Mouse (Mus musculus) forebrain, embryonic 10.5 days (tissue): ENCODE data around the gene Tuba1c. TPM values are rescaled to one million over a fixed set of nuclear protein-coding genes. Genes with fewer than 3 reads are reported as not detected.
A peak's percentile ranks its signal among the peaks of the same experiment; 100 is the strongest.

ENCODE experiments used
- DNase-seq: peaks from one replicate; pipeline ENCODE4 v3.0.0-alpha.2; 2017; ENCODE audit warnings: low spot score; ENCODE audit errors: extremely low spot score
- H3K27ac ChIP-seq: fragments of 300-500 bp; sonication (generic); 2 replicates; pipeline ENCODE4 v1.5.1; 2016; ENCODE audit warnings: mild to moderate bottlenecking
- H3K27me3 ChIP-seq: fragments of 300-500 bp; sonication (generic); 2 replicates; pipeline ENCODE4 v1.6.1; 2016; ENCODE audit warnings: mild to moderate bottlenecking; ENCODE audit not compliant: poor library complexity, severe bottlenecking
- H3K36me3 ChIP-seq: fragments of 300-500 bp; sonication (generic); replicated peaks from 2 replicates; pipeline ENCODE4 v1.6.1; 2016; ENCODE audit warnings: mild to moderate bottlenecking, moderate library complexity
- H3K4me1 ChIP-seq: fragments of 300-500 bp; sonication (generic); 2 replicates; pipeline ENCODE4 v1.6.1; 2016
- H3K4me3 ChIP-seq: fragments of 300-500 bp; sonication (generic); 2 replicates; pipeline ENCODE4 v1.5.1; 2016; ENCODE audit warnings: mild to moderate bottlenecking, moderate library complexity
- H3K9me3 ChIP-seq: fragments of 300-500 bp; sonication (generic); 2 replicates; pipeline ENCODE4 v1.6.1; 2016; ENCODE audit warnings: mild to moderate bottlenecking, moderate library complexity
- WGBS: fragments of 180-500 bp; shearing (Covaris S2); methylation state at CpG from one replicate; pipeline ENCODE4 v1.1.7; 2016; 5-methylcytosine and 5-hydroxymethylcytosine counted together
- polyA plus RNA-seq: library from polyadenylated mRNA; unstranded; fragments of >200 nt; fragmentation: Nextera tagmentation; extraction: Ambion mirVana; gene quantifications from 2 replicates; pipeline ENCODE4 v1.2.1, GENCODE M21; 2016

Tuba1c gene
- 160 and 171 TPM in 2 replicates for polyA plus RNA-seq

DNA sequence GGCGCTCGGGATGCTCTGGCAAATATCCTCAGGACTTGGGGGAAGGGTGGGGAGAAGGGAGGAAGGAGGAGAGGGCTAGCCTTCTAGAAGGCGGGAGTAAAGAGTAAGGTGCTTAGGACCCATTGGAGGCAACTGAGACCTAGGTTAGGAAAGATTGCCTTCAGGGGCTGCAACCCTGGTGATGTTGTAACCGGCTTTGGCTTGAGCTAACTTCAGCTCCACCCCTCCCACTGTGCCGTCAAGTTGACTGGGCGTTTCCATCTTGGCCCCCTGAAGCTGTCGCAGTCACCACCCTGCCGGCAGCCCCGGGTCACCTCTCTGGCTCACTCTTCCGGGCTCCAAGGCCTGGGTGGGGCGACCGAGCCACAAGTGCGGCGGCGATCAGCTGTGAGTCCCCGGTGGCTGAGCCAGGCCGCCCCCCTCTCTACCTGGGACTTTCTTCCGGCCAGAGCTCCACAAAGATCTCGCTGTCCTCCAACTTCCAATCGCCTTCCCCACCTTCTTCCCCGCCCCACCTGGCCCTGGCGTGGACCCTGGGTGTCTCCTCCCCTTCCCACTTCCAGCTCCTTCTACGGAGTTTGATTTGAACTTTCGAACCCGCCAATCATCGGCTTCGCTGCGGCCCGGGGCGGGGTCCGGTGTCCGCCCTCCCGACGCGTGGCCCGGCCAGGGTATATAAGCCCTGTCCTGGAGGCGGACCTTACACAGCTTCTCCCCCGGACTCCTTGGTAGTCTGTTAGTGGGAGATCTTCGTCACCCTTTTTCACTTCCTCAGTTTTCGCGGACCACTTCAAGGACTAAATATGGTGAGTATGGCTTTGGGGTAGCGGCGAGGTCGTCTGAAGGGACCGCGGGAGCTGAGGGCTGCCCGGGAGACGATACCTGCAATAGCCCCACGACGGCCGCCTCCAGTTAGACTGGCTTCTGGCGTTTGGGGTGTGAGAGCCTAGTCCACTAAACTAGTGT is at the start of gene Tuba1c:
TSS of gene Tuba1c (plus strand) at position 273 of the 966 bp plus-strand sequence.
- Histone ChIP-seq H3K4me3 (peak within 1 kb of the TSS; percentile 62), H3K4me1 (peaks cover 49% of the 10 kb centered on the region)
- under 1% methylated on average over 52 of the region's 52 CpGs for WGBS

GRCm38 (mm10) chr15:98980012-98980614 is 49.6 kb upstream of the Tuba1c start:
- H3K4me3 ChIP-seq: no peak overlapping the region
- H3K27ac ChIP-seq: peak overlapping the region; percentile 36
- peaks cover 23% of the 10 kb centered on the region for H3K27me3 ChIP-seq
- no peaks in the 10 kb centered on the region for H3K9me3 ChIP-seq
- WGBS: 24% methylated on average over 7 of the region's 7 CpGs
- no peak for DNase-seq
- H3K4me1 ChIP-seq: peaks cover 76% of the 10 kb centered on the region
- no peaks in the 10 kb centered on the region for H3K36me3 ChIP-seq

More for the DNA sequence above, at the start of gene Tuba1c:
- Histone ChIP-seq H3K27ac (peak within 1 kb of the TSS; percentile 88), H3K27me3 (0 out of 2 replicates have a peak, but pooled peaks cover 5% of the 10 kb centered on the region), H3K36me3 (peaks cover 16% of the 10 kb centered on the region), H3K9me3 (no peaks in the 10 kb centered on the region)
- peak; percentile 90 for DNase-seq

DNA sequence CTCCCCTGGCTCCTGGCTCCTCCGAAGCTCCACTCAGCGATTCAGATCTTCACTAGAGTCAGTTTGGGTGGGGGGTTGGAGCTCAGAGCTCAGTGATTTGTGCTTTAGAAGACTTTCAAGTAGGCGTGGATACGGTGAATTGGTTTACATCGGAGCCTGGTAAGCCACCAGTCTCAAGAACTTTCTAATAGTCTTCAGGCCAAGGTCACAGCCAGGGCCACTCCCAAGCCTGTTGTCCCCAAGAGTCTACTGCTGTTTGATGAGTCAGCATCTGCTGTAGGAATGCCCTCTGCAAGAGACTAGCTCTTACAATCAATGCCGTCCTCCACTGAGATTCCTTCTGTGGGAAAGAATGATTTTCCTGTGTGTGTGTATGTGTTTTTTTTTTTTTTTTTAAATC is 47.6 kb upstream of the Tuba1c start:
- Histone ChIP-seq H3K4me3 (no peak overlapping the region), H3K4me1 (peaks cover 89% of the 10 kb centered on the region), H3K9me3 (no peaks in the 10 kb centered on the region), H3K36me3 (no peaks in the 10 kb centered on the region), H3K27me3 (peaks cover 23% of the 10 kb centered on the region), H3K27ac (peak overlapping the region; percentile 68; the same call in 1 of the 2 replicates)
- WGBS: 89% methylated on average over 6 of the region's 6 CpGs
- no peak for DNase-seq

- H3K9me3 ChIP-seq: no peaks in the 10 kb centered on the region
- H3K27ac ChIP-seq: peak overlapping the region; percentile 92
- peaks cover 22% of the 10 kb centered on the region for H3K27me3 ChIP-seq
- DNase-seq: peak; percentile 69
- 32% methylated on average over 16 of the region's 16 CpGs for WGBS
- H3K36me3 ChIP-seq: no peaks in the 10 kb centered on the region
- peak overlapping the region; percentile 51 for H3K4me3 ChIP-seq
- H3K4me1 ChIP-seq: peaks cover 89% of the 10 kb centered on the region
Measured at GRCm38 (mm10) chr15:98983431-98984081, 46.1 kb upstream of the Tuba1c start.

GRCm38 (mm10) chr15:98984681-98985080 is 45.0 kb upstream of the Tuba1c start:
- WGBS: 39% methylated on average over 6 of the region's 6 CpGs
- DNase-seq: no peak
- H3K4me1 ChIP-seq: peaks cover 93% of the 10 kb centered on the region
- no peaks in the 10 kb centered on the region for H3K36me3 ChIP-seq
- peak overlapping the region; percentile 92 for H3K27ac ChIP-seq
- peak overlapping the region; percentile 51 for H3K4me3 ChIP-seq
- H3K9me3 ChIP-seq: no peaks in the 10 kb centered on the region
- H3K27me3 ChIP-seq: peaks cover 29% of the 10 kb centered on the region

- DNase-seq: peak; percentile 69
- Histone ChIP-seq H3K27me3 (peaks cover 29% of the 10 kb centered on the region), H3K4me3 (peak overlapping the region; percentile 51), H3K4me1 (peaks cover 94% of the 10 kb centered on the region), H3K9me3 (no peaks in the 10 kb centered on the region), H3K27ac (peak overlapping the region; percentile 92), H3K36me3 (no peaks in the 10 kb centered on the region)
- whole genome bisulfite sequencing: 5% methylated on average over 29 of the region's 29 CpGs
Measured at GRCm38 (mm10) chr15:98985240-98985981, 44.3 kb upstream of the Tuba1c start.

GRCm38 (mm10) chr15:98985982-98986715 is 43.5 kb upstream of the Tuba1c start:
- H3K27me3 ChIP-seq: peaks cover 28% of the 10 kb centered on the region
- no peak for DNase-seq
- H3K9me3 ChIP-seq: no peaks in the 10 kb centered on the region
- WGBS: 24% methylated on average over 12 of the region's 12 CpGs
- no peaks in the 10 kb centered on the region for H3K36me3 ChIP-seq
- peak overlapping the region; percentile 51 for H3K4me3 ChIP-seq
- peaks cover 99% of the 10 kb centered on the region for H3K4me1 ChIP-seq
- peak overlapping the region; percentile 92 for H3K27ac ChIP-seq

- Histone ChIP-seq H3K27me3 (peaks cover 18% of the 10 kb centered on the region), H3K4me3 (peak overlapping the region; percentile 51), H3K36me3 (no peaks in the 10 kb centered on the region), H3K4me1 (peaks cover 100% of the 10 kb centered on the region), H3K9me3 (no peaks in the 10 kb centered on the region), H3K27ac (peak overlapping the region; percentile 92)
- WGBS: 6% methylated on average over 7 of the region's 7 CpGs
- no peak for DNase-seq
Measured at GRCm38 (mm10) chr15:98987077-98987630, 42.5 kb upstream of the Tuba1c start.

DNA sequence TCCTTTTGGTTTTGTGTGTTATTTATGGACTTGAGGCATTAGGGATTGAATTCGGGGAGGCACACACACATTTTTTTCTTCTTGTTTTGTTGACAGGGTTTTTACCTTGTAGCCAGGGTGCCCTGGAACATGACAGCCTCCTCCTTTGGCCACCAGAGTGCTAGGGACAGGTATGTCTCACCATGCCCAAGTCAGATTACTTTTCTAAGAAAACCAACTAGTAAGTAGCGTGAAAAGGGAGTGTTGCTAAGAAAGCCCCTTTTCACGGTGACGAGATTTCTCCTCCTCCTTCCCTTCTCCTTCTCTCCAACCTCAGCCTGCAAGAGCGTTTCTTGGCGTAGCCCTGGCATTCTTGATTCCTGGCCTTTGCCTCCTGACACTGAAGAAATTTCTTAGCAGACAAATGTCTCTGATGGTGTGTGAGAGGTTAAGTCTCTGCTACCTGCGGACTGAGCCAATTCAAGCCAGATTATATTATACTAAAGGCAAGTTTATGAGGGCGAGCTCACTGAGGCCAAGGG is 42.0 kb upstream of the Tuba1c start:
- Histone ChIP-seq H3K9me3 (no peaks in the 10 kb centered on the region), H3K4me3 (peak overlapping the region; percentile 51; the same call in 1 of the 2 replicates), H3K4me1 (peaks cover 100% of the 10 kb centered on the region), H3K36me3 (no peaks in the 10 kb centered on the region), H3K27me3 (peaks cover 15% of the 10 kb centered on the region; the same call in 1 of the 2 replicates), H3K27ac (peak overlapping the region; percentile 92)
- DNase-seq: no peak
- 36% methylated on average over 8 of the region's 8 CpGs for WGBS

DNA sequence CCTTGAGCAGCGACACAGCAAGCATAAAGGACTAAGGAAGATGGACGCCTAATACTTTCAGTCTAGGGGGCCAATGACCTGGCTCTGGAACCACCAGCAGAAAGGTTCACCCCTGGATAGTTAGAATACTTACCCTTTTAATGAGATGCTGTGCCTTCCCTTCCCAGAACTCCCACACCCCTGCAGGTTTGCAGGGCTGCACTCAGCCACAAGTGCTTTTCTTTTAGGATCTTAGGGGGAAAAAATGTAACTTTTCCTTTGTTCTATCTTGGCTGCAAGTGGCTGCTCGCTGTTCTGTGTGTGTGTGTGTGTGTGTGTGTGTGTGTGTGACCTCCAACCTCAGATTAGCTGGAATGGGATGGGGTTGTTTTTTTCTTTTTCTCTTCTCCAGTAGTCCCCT is 40.9 kb upstream of the Tuba1c start:
- no peaks in the 10 kb centered on the region for H3K9me3 ChIP-seq
- H3K36me3 ChIP-seq: no peaks in the 10 kb centered on the region
- H3K27ac ChIP-seq: peak overlapping the region; percentile 92
- no peak for DNase-seq
- WGBS: 66% methylated on average over 3 of the region's 3 CpGs
- no peak overlapping the region for H3K4me3 ChIP-seq
- H3K27me3 ChIP-seq: peaks cover 15% of the 10 kb centered on the region; the same call in 1 of the 2 replicates
- H3K4me1 ChIP-seq: peaks cover 100% of the 10 kb centered on the region
